Mouse (Mus musculus): ENCODE data around the gene Olfr1177-ps. TPM values are rescaled to one million over a fixed set of nuclear protein-coding genes. Genes with fewer than 3 reads are reported as not detected.

Olfr1177-ps gene
- not detected in 2 replicates for total RNA-seq (2021)
- long read RNA-seq: 0 reads

DNA sequence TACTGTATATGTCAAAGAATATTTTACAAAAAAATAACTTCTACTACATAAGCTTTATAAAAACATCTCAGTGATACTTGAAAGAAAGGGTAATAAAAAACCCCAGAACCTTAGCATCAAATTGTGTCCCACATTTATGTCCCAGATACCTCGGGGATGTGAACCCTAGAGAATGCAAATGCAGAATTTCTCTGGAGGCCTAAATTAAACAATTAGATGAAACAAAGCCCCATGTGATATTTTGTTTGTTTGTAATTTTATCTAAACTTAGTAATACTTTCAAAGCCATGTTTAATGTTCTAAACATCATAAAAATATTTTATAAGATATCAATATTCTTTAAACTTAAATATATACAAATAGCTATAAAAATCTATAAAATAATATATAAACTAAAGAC is at the start of gene Olfr1177-ps:
Gene Olfr1177-ps, minus strand, starts transcription at position 101 of the 400 bp plus-strand sequence.
- DNase-seq: no peak

DNA sequence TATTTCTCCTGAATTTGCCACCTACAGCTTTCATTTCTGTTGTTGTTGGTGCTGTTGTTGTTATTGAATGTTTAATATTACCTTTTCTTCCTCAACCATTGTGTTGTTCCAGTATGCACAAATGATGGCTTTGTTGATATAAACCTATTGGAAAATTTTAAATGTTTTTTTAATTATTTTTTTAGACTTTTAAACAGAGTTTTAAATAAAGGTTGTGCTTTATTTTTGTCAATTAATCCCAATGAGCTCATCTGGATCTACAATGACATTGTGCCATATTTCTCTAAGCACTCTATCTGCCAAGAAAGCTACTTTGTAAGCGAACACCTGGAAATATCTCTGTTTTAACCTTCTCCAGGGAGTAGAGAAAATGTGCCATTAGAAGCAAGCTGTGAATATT is 40.5 kb upstream of the Olfr1177-ps start, which contains the start of gene Olfr1178:
Gene Olfr1178, plus strand, starts transcription at position 301 of the 400 bp plus-strand sequence.
- no peak for DNase-seq

- no peak for DNase-seq
Observed at GRCm38 (mm10) chr2:88356304-88356703, 10.0 kb upstream of the Olfr1177-ps start.

DNA sequence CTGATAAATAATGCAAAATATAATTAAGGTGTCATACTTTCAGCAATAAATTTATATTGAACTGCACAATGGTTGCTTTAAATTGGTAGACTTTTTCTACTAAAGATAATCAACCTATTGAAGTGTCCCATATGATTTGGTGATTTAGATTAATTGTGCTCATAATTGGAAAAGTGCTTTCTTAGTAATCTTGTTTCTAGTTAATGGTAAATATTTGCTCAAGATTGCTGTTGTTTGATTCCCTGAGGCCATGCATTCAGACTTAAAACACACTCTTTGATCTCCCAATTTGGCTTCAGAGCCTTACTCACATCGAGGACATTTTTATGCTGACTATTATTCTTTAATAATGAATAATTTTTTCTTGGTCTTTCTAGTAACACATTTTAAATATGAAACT is 9.9 kb downstream of the Olfr1177-ps start, which contains the start of gene Olfr1176:
Gene Olfr1176, plus strand, starts transcription at position 301 of the 400 bp plus-strand sequence.
- DNase-seq: no peak

- DNase-seq: no peak
Observed at GRCm38 (mm10) chr2:88327115-88327514, 19.2 kb downstream of the Olfr1177-ps start, which contains the start of gene Olfr1175-ps. Gene Olfr1175-ps, minus strand, starts transcription at chr2:88327215.

DNA sequence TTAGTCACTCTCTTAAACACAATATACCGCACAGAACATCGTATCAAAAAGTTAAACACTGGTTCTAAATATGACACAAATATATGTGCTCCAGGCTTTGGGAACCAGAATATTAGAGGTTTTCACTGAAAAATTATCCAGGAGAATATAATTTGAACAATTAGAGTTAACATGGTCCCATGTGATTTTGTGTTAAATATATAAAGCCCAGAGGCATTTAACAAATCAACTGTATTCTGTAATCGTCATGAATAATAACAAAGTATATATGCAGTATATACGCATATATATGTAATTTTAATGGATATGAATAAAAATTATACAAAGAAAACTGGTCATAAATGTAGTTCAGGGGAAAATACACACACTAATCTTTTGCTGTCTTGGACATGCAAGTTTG is 31.3 kb downstream of the Olfr1177-ps start, which contains the start of gene Olfr1174-ps:
Gene Olfr1174-ps, minus strand, starts transcription at position 101 of the 400 bp plus-strand sequence.
- no peak for DNase-seq

Other genes starting within 250 kb of the Olfr1177-ps start
- not detected in 2 replicates for gene Olfr1166, start 218.2 kb downstream of the Olfr1177-ps start, total RNA-seq (2021)
- gene Olfr1167, start 191.3 kb downstream of the Olfr1177-ps start, total RNA-seq (2021): not detected in 2 replicates
- not detected in 2 replicates for gene Olfr1168, start 164.6 kb downstream of the Olfr1177-ps start, total RNA-seq (2021)
- not detected in 2 replicates for gene Olfr1170, start 118.2 kb downstream of the Olfr1177-ps start, total RNA-seq (2021)
- gene Olfr1173, start 66.6 kb downstream of the Olfr1177-ps start, total RNA-seq (2021): not detected in 2 replicates
- gene Olfr1174-ps, start 31.4 kb downstream of the Olfr1177-ps start, total RNA-seq (2021): not detected in 2 replicates
- not detected in 2 replicates for gene Olfr1175-ps, start 19.3 kb downstream of the Olfr1177-ps start, total RNA-seq (2021)
- not detected in 2 replicates for gene Olfr1176, start 9.8 kb downstream of the Olfr1177-ps start, total RNA-seq (2021)
- not detected in 2 replicates for gene Olfr1178, start 40.6 kb upstream of the Olfr1177-ps start, total RNA-seq (2021)
- gene Olfr1179, start 60.0 kb upstream of the Olfr1177-ps start, total RNA-seq (2021): not detected in 2 replicates
- gene Olfr1180, start 72.7 kb upstream of the Olfr1177-ps start, total RNA-seq (2021): not detected in 2 replicates
- gene Olfr1181, start 79.7 kb upstream of the Olfr1177-ps start, total RNA-seq (2021): not detected in 2 replicates
- gene Gm13757, start 102.6 kb upstream of the Olfr1177-ps start, total RNA-seq (2021): not detected in 2 replicates
- gene Olfr1183, start 108.4 kb upstream of the Olfr1177-ps start, total RNA-seq (2021): not detected in 2 replicates
- not detected in 2 replicates for gene Olfr1184, start 137.1 kb upstream of the Olfr1177-ps start, total RNA-seq (2021)
- not detected in 2 replicates for gene Olfr1185-ps1, start 146.8 kb upstream of the Olfr1177-ps start, total RNA-seq (2021)
- gene Olfr1186, start 172.1 kb upstream of the Olfr1177-ps start, total RNA-seq (2021): not detected in 2 replicates
- gene Olfr1188, start 210.4 kb upstream of the Olfr1177-ps start, total RNA-seq (2021): not detected in 2 replicates
- gene Olfr1189, start 240.0 kb upstream of the Olfr1177-ps start, total RNA-seq (2021): not detected in 2 replicates

All from adrenal gland, postnatal 25 days (tissue).